Mouse (Mus musculus) naive thymus-derived CD4-positive, alpha-beta T cell, adult 2 months (primary cell): Measurements from ENCODE around the gene AU022252.

Experiments
- DNase-seq: peaks from one replicate; pipeline ENCODE4 v3.0.0-alpha.2; 2011; ENCODE audit warnings: low read depth

AU022252 gene

DNA sequence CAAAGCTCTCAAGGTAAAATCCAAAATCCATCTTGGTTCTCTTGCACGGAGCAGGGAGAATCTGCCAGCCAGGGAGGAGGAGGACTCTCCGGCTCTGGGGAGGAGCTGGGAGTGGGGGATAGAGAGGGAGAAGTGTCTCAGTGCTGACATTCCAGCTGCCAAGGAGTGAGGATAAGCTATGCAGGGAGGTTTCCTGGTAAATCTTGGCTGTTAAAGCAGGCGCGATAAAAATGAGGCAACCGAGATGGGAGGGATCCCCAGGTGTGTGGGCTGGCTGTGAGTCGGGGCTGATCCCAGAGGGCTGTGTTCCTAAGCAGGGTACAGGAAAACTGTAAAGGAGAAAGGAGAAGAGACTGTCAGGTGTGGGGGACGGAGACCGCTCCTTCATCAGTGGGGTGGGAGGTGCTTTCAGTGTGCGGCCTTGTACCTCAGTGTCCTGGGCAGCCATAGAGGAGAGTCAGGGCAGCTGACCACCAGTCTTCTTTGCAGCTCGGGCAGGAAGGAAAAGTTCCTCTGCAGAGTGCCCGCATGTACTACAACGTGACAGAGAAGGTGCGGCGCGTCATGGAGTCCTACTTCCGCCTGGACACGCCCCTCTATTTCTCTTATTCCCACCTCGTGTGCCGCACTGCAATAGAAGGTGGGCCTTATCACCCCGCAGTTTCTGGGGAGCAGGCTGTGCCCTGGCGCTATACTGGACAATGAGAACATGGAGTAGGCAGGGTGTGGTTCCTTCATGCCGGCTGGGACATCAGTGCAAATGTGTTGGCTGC lies 12.1 kb upstream of the AU022252 start:
- no peak for DNase-seq

DNA sequence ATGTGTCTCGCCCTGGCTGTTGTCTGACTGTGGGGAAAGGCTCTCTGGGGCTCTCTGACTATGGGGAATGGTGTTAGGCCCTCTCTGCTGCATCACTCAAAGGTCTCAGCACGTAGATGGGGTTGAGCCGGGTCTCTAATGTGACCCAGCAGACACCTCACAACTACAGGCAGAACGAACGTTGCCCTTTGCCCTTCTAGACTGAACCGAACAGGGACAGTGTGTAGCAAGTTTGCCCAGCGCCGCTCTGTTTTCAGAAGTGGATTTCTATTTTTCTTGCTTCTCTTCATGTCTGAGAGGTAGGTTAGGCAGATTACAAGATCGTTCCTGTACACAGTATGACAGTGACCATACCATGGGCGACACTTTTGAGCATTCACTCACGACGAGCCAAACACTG lies 10.1 kb upstream of the AU022252 start:
- DNase-seq: no peak

DNA sequence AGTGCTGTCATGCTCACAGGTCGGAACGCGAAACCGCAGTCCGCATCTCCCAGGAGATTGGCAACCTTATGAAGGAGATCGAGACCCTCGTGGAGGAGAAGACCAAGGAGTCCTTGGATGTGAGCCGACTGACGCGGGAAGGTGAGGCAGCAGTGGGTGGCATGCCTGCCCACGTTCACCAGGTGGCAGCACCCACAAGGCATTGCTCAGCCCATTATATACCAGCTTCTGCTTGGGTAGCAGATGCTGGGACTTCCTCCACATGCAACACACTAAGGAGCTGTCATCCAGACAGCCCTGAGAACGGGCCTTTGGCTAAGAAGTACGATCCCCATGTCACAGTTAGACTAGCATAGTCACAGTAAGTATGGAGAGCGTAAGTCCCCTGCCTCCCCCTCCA lies 9.2 kb upstream of the AU022252 start:
- no peak for DNase-seq

DNA sequence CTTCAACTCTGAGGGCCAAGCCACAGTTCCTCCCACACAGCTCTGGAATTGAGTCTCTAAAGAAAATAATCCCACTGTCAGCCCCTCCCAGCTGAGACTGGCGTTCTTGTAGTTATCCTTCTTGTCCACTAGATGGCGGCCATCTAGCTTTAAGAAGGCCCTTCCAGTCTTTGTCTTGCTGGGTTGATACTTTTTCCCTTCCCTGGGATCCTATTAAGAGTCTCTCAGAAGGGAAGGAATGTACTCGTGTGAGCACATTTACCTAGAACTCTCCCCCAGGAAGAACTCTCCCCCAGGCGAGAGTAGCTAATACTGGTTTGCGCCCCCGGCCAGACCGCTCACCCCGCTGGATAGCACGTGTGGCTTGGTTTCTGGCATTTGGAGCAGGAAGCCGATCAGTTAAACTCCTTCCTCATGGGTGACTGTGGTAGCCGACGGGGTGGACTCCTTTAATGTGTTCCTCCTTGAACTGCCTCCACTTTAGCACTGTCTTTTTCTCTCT lies 6.7 kb upstream of the AU022252 start:
- DNase-seq: peak; percentile 83

DNA sequence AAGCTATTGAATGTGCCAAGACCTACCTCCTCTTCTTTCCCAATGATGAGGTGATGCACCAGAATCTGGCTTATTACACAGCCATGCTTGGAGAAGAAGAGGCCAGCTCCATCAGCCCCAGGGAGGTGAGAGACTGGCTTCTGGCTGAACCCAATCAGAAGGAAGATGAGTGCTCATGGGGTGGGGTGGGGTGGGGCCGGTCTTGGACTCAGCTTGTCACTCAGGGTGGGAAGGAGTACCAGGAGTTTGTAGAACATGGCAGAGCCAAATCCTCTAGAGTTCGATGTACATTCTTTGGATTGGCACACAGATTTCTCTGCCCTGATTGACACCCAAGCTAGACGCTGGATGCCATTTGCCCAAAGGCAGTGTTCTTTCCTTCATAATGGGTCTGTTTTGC lies 6.1 kb upstream of the AU022252 start:
- no peak for DNase-seq

DNA sequence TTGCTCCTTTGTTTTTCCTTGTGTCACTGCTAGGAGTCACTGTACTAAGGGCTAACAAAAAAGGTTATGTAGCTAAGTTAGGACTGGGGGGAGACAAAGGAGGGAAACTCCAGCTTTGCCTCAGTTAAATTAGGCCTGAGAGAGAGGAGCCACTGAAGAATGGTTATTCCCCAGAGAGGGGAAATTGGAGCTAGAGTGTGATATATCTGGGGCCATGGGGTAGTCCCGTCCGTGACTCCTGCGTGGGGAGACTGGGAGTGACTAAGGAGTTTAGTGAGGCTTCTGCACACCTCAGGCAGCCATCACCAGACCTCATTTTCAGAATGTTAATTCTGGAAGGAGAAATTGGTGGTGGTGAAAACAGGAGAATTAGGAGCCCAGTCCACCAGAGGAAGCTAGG lies 1.8 kb upstream of the AU022252 start:
- no peak for DNase-seq

DNA sequence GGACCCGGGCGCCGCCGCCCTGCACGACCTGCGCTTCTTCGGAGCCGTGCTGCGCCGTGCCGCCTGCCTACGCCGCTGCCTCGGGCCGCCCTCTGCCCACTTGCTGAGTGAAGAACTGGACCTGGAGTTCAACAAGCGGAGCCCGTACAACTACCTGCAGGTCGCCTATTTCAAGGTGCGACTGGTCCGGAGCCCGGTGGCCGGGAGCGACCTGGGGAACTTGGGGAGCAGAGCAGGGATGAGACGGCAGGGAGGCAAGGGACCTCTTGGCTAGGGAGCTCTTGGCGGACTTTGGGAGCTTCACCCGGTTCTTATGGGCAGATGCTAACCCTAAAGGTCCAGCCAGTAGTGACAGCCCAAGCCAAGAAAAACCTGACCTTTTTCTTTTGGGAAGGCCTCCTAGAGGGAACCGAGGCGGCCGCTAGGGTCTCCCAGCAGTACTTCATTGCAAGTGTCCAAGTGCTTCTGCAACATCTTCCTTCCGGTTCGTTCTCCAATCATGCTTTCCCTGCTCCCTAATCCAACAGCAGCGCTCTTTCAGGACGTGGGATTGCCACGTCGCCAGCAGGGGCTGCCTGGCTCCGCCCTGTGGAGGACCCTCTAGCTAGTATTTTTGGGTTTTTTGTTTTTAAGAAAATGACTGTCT lies 867 bp upstream of the AU022252 start:
- no peak for DNase-seq

DNA sequence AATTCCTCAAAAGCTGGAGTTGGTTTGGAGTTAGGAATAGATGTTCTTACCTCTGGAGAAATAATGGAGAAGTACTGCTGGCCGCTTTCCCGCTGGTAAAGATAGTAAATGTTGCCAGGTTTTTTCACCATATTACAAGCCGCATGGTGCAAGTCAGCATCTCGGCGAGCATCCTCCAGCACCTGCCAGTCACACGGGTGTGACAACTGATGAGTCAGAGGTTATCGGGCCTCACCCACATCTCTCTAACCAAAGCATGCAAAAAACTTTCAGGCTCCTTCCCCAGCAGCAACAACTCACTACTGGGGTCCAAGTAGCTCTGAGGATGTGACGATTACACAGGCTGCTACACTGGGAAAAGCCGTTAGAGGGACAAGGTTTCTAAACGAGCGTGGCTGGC lies 5.8 kb downstream of the AU022252 start:
- no peak for DNase-seq

DNA sequence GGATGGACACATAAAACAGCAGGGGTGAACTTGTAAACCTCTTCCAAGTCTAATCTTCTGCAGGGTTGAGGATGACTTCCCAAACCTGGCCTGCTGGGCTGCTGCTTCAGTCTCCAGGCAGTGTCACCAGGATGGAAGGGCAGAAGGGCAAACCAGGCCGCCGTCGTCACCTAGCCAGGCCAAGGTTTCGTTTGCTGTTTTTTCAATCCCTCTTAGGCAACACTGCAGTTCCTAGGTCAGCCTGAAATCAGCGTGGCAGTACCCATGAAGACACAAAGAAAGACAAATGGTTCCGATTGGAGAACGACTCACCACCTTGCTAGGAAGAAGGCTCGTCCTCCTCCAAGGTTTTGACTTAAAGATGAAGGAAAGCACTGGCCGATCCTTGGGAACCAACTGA lies 6.8 kb downstream of the AU022252 start:
- no peak for DNase-seq

DNA sequence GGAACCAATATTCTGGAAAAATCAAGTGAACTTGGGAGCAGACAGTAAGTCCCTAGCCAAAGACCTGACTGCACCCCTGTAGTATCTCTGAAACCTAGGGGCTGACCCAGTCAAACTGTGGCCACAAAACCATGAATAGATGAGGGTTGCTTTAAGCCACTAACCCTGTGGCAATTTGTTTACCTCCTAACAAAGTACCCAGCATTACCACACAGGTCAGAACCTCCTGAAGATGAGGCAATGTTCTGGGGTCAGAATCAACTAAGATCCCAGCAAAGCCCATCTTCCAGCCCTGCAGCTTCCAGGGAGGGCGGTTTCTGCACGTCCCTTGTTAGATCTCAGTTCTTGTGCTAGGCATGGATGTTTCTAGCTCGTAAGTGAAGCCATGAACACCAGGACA lies 8.0 kb downstream of the AU022252 start:
- DNase-seq: no peak

DNA sequence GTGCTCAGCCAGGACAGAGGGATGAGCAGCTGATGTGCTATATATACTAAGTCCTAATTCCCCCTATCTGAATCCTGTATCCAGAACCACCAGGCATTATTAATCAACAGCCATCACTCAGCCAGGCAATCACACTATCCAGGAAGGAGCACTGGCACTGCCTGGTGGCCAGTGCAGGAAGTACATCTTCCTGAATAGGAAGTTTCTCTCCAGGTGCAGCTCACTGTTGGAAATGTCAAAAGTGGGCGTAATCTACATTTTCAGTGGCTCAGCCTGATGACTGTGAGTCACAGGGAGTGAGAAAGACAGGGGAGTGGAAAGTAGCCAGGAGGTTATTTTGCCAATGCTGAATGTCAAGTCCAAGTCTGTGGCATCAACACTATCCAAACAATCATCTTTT lies 8.8 kb downstream of the AU022252 start:
- DNase-seq: peak; percentile 51

DNA sequence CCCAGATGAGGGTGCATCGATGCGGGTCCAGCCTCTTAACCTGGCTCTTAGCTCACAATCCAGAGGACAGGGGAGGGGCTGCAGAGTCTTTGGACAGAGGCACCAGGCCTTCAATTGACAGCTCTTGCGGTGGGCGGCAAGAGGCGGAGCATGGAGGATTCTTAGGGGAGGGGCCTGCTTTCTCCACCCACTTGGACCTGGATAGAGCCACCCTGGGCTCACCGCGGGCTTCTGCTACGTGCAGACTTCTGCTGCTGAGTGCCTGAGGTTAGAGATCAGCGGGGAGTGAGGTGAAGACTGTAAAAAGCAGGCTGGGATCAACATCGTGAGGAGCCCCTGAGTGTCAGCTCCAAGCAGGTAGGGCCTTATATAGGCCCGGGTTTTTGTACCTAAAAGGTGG lies 14.3 kb downstream of the AU022252 start, which contains the start of gene Tmem269:
Tmem269 (minus strand) TSS at position 49 of the 400 bp plus-strand sequence.
- DNase-seq: no peak

DNA sequence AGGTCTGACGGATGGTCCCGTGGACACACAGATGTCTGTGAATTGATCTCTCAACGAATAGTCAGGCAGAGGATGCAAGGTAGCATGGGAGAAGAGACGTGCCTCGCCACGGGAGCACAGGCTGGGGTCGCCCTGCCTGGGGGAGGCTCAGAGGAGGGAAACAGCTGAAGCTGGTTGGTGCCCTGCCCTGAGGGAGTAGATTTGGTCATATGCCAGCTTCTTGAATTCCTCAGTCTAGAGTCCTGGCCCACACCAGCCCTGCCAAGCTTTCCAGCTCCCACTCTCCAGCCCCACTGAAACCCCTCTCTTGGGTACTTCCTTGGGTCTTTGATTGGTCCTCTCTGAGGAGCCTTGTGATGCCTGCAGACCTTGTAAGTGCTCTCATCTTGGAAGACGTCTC lies 15.8 kb downstream of the AU022252 start:
- no peak for DNase-seq

DNA sequence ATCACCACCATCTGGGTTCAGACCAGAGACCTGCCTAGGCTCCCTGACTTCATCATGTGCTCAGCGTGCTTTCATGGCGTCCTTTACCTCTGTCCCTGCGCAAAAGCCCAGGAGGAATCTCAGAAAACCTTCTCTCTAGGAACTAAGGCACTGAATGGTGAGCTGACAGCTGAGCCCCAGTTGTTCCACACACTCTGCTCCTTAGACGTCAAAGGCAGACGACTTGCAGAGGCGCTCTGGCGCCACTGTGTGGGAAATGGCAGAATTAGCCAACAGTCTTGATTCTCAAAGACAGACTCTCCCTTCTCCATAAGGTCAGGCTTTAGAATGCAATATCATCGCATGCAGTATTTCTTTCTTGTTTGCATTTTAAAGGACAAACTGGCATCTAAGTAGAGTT lies 27.8 kb downstream of the AU022252 start:
- peak; percentile 59 for DNase-seq

DNA sequence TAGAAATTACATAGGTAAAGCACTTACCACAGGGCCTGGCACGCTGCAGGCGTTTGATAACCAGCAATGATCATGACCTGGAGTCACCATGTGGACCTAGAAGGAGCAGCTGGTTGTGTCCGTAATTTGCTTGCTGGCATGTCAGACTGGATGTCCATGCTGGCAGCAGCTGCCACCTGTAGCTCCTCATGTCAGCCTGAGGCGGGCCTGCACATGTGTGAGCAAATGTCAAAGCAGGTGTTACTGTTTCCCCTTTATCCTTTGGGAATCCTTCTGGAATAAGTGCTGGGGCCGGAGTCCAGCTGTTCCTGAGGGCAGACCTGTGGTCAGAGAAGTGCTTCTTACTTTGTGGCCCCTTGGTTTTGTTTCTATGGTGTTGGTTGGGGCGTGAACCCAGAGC lies 34.4 kb downstream of the AU022252 start:
- no peak for DNase-seq

DNA sequence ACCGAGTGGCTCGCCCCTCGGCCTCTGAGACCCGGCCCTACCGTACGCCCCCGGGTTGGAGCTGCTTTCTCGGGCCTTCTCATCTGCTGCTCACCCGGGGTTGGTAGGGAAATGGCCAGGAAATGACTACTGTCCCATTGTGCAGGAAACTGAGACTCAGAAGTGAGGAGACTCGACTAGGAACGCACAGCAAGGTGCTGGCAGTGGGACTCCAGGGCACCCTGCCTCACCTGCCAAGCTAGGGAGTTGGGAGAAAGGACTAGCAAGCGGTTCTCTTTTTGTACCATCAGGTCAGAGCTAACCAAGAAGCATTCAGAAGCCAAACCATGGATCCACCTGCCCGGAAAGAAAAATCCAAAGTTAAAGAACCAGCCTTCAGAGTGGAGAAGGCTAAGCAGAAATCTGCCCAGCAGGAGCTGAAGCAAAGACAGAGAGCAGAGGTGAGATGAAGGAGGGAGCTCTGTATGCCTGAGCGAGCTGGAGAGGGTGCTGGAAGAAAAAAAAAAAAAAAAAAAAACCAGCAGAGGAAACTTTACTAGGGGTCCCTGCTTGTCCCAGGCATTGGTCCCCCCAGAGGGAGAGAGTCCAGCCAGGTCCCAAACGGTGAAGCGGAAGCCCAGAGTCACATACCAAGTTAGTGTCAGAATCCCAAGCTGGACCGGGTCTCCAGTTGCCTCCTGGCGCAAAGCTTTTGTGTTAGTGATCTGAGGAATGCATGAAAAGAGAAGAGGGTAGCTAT lies 36.8 kb downstream of the AU022252 start:
- no peak for DNase-seq

DNA sequence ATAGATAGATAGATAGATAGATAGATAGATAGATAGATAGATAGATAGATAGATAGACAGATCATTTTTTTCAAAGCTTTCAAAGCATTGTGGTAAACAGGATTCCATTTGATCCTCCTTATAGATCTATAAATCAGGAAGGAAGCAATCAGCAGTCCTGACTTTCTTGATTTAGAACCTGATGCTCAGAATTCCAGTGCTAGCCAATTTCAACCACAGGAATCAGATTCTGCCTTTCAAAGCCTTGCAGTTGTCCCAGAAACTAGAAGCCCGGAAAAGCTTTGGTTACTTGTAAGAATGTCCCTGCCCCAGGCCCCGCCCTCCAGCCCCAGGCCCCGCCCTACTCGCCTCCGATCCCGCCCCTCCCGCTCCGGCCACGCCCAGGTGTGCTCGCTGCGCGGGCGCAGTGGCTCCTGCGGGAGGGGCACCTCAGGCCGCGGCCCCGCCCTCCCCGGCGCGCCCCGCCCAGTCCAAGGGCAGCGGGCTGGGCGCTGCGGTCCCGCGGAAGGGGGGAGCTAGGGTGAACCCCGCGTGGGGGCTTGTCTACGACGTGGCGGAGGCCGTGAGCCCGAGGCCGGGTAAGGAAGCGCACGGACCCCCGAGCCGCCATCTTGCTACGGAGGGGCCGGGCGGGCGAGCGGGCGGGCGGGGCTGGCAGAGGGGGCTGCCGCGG lies 37.5 kb downstream of the AU022252 start, which contains the start of gene Svbp:
Svbp (plus strand) TSS at position 398 of the 673 bp plus-strand sequence.
- DNase-seq: peak; percentile 92

DNA sequence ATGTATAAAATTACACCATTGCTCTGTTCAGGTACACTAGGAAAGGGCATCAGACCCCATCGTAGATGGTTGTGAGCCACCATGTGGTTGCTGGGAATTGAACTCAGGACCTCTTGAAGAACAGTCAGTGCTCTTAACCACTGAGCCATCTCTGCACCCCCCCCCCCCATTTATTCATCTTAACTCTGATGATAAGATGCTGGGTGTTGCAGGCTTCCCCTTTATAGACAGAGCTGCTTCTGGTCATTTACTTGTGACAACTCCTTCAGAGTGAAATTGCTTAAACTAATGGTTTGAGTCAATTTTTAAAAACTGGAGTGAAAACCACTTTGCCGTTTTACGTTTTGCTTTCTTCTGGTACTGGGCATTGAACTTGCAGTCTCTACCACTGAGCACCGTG lies 39.8 kb downstream of the AU022252 start:
- DNase-seq: no peak

DNA sequence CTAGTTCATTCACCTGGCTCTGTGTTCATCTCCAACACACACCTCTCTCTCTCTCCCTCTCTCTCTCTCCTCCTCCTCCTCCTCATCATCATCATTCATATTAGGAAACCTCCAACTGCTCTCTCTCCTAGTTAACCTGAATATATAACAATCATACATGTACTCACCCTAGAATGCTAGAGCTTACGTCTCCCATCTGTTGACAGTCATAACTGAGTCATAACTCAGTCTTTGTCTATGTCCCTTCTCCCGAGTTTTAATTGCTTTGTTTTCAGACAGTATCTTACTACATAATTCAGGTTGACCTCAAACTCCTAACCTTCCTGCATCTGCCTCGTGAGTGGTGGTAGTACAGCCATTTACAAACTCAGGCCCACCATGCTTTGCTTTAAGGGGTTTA lies 41.2 kb downstream of the AU022252 start:
- no peak for DNase-seq

DNA sequence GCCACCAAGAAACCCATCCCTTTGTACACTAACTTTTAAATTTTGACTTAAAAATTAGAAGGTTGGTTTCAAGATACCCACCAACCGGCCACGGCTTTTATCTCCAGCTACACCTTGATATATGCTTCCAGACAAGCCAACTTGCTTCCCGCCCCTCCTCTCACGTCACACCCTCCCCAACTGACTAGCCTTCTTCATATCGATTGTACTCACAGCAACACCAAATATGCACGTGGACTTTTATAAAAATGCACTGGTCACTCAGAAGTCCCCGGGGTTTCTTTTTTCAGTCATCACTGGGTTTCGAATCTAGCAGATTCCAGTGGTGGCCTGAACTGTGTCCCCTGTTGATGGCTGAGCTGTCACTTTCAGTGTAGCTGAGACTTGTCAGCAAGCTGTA lies 41.9 kb downstream of the AU022252 start:
- DNase-seq: no peak

DNA sequence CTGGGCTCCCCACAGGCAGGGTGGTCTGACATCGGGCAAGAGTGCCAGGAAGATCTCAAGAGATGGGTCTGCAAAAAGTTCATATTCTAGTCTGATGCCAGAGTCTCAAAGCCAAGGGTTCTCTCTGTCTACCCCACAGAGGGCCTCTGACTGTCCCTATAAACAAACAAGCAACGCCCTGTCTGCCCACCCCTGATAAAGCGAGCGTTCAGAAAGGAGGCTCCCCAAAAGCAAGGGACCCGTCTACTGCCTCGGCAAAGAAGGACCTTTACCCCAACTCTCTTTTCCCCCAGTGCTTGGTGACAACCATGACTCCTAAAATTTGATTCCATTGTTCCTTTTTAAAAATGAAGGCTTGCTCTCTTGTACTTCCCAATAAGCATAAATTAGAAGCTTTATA lies 42.6 kb downstream of the AU022252 start, which contains the start of gene Ermap:
Ermap (minus strand) TSS at position 148 of the 400 bp plus-strand sequence.
- DNase-seq: no peak

DNA sequence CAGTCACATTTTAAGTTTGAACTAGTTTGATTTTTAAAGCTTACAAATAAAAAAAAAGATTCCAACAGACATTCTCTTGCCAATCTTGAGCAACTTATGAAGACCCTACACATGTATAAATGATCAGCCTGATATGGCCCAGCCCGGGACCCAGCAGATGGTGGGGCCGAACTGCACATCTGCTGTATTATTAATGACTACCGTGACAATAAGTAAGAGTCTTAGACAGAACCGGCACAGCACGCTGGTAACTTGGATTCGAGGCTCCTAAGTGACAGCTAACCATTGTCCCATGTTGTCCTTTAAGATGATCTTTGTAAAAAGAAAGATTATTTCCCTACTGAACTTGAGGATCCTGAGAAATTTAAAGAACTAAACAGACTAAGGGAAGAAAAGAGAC lies 43.1 kb downstream of the AU022252 start:
- DNase-seq: no peak
